Mouse (Mus musculus): ENCODE measurements around the gene L3mbtl4.

DNA sequence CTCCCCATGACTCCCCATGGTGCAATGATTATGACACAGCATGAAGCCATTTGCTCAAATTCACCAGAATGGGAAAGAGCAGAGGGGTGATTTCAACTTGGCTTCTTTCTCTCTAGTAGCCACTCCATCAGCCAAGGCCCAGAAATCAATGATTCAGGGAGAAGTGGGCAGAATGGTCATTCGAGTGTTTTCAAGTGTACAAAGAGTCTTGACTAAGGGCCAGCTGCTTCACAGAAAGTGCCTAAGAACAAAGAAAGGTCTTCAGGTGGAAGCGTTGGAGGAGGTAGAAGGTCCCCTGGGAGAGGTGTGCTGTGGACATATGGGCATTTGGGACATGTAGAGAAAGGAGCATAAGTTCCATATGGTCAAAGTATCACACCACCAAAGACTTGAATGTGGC is 33.4 kb upstream of the L3mbtl4 start:
- TF ChIP-seq CTCF (IDR thresholded peaks at IDR 0.05; ENCODE audit: low read depth) (no peak), EP300 (IDR thresholded peaks at IDR 0.05; ENCODE audit: low read depth) (no peak)

Measured in liver, embryonic 14.5 days (tissue).